Mouse (Mus musculus): ENCODE data around the gene Bhlhb9. TPM values are rescaled to one million over a fixed set of nuclear protein-coding genes. Genes with fewer than 3 reads are reported as not detected.
"Not testable (repeated sequence)": the region's sequence is repeated elsewhere in the genome, so short reads cannot be mapped to it uniquely, and the experiment has no call there.

The Bhlhb9 gene
- polyA plus RNA-seq, 1 experiment, result 0.52 TPM

- Histone ChIP-seq H3K36me3 (ENCODE audit: control insufficient read depth, insufficient read depth, low read length) (no peaks in the 10 kb centered on the region), H3K4me1 (ENCODE audit: control insufficient read depth, insufficient read depth, insufficient read length, low read length) (no peaks in the 10 kb centered on the region), H3K4me3 (ENCODE audit: low read depth, low read length) (no peak overlapping the region), H3K27ac (ENCODE audit: insufficient read depth, low read depth, low read length) (no peak overlapping the region), H3K27me3 (ENCODE audit: control insufficient read depth, insufficient read depth, low read length) (no peaks in the 10 kb centered on the region)
- WGBS, result 83% methylated on average over 3 of the region's 3 CpGs
- TF ChIP-seq POLR2A (IDR thresholded peaks at IDR 0.05; ENCODE audit: low read depth, low read length), result no peak
- TF ChIP-seq CTCF (IDR thresholded peaks at IDR 0.05; ENCODE audit: extremely low read depth, insufficient read length, insufficient replicate concordance, low read depth, low read length), result no peak
Measured at GRCm38 (mm10) chrX:135804149-135804548, 6.8 kb downstream of the Bhlhb9 start.

GRCm38 (mm10) chrX:135805780-135806179 is 8.4 kb downstream of the Bhlhb9 start:
- TF ChIP-seq POLR2A (IDR thresholded peaks at IDR 0.05; ENCODE audit: low read depth, low read length), result no peak
- 9% methylated on average over 1 of the region's 1 CpGs for WGBS

GRCm38 (mm10) chrX:135835896-135836295 is 38.5 kb downstream of the Bhlhb9 start:
- not testable (repeated sequence) for H3K27ac ChIP-seq (ENCODE audit: insufficient read depth, low read depth, low read length); H3K4me1 ChIP-seq (ENCODE audit: control insufficient read depth, insufficient read depth, insufficient read length, low read length); H3K36me3 ChIP-seq (ENCODE audit: control insufficient read depth, insufficient read depth, low read length); H3K4me3 ChIP-seq (ENCODE audit: low read depth, low read length); H3K27me3 ChIP-seq (ENCODE audit: control insufficient read depth, insufficient read depth, low read length)
- WGBS, result 31% methylated on average over 1 of the region's 1 CpGs

More at GRCm38 (mm10) chrX:135805780-135806179, 8.4 kb downstream of the Bhlhb9 start:
- Histone ChIP-seq H3K36me3 (ENCODE audit: control insufficient read depth, insufficient read depth, low read length) (no peaks in the 10 kb centered on the region), H3K27ac (ENCODE audit: insufficient read depth, low read depth, low read length) (no peak overlapping the region), H3K4me1 (ENCODE audit: control insufficient read depth, insufficient read depth, insufficient read length, low read length) (no peaks in the 10 kb centered on the region), H3K27me3 (ENCODE audit: control insufficient read depth, insufficient read depth, low read length) (no peaks in the 10 kb centered on the region), H3K4me3 (ENCODE audit: low read depth, low read length) (no peak overlapping the region)

- 58% methylated on average over 2 of the region's 2 CpGs for WGBS
- H3K27ac ChIP-seq (ENCODE audit: insufficient read depth, low read depth, low read length), result no peak overlapping the region
- no peaks in the 10 kb centered on the region for H3K27me3 ChIP-seq (ENCODE audit: control insufficient read depth, insufficient read depth, low read length)
- H3K36me3 ChIP-seq (ENCODE audit: control insufficient read depth, insufficient read depth, low read length), result no peaks in the 10 kb centered on the region
- TF ChIP-seq CTCF (IDR thresholded peaks at IDR 0.05; ENCODE audit: extremely low read depth, insufficient read length, insufficient replicate concordance, low read depth, low read length) (no peak), POLR2A (IDR thresholded peaks at IDR 0.05; ENCODE audit: low read depth, low read length) (no peak)
- H3K4me1 ChIP-seq (ENCODE audit: control insufficient read depth, insufficient read depth, insufficient read length, low read length), result no peaks in the 10 kb centered on the region
- H3K4me3 ChIP-seq (ENCODE audit: low read depth, low read length), result no peak overlapping the region
Measured at GRCm38 (mm10) chrX:135837896-135838295, 40.5 kb downstream of the Bhlhb9 start.

GRCm38 (mm10) chrX:135838521-135839360 is 41.3 kb downstream of the Bhlhb9 start, which contains the start of gene Gprasp2:
TSS of gene Gprasp2 (plus strand) at chrX:135839034.
- not testable (repeated sequence) for H3K4me1 ChIP-seq (ENCODE audit: control insufficient read depth, insufficient read depth, insufficient read length, low read length); H3K36me3 ChIP-seq (ENCODE audit: control insufficient read depth, insufficient read depth, low read length); H3K27ac ChIP-seq (ENCODE audit: insufficient read depth, low read depth, low read length); H3K27me3 ChIP-seq (ENCODE audit: control insufficient read depth, insufficient read depth, low read length)
- WGBS, result 18% methylated on average over 32 of the region's 32 CpGs
- H3K4me3 ChIP-seq (ENCODE audit: low read depth, low read length), result peak within 1 kb of the TSS; percentile 38

GRCm38 (mm10) chrX:135839397-135840391 is 42.3 kb downstream of the Bhlhb9 start:
- not testable (repeated sequence) for H3K27me3 ChIP-seq (ENCODE audit: control insufficient read depth, insufficient read depth, low read length); H3K36me3 ChIP-seq (ENCODE audit: control insufficient read depth, insufficient read depth, low read length); H3K27ac ChIP-seq (ENCODE audit: insufficient read depth, low read depth, low read length); H3K4me1 ChIP-seq (ENCODE audit: control insufficient read depth, insufficient read depth, insufficient read length, low read length)
- H3K4me3 ChIP-seq (ENCODE audit: low read depth, low read length), result peak overlapping the region; percentile 38
- 14% methylated on average over 16 of the region's 17 CpGs for WGBS

- H3K4me3 ChIP-seq (ENCODE audit: low read depth, low read length); H3K36me3 ChIP-seq (ENCODE audit: control insufficient read depth, insufficient read depth, low read length); H3K27me3 ChIP-seq (ENCODE audit: control insufficient read depth, insufficient read depth, low read length); H3K4me1 ChIP-seq (ENCODE audit: control insufficient read depth, insufficient read depth, insufficient read length, low read length); H3K27ac ChIP-seq (ENCODE audit: insufficient read depth, low read depth, low read length): not testable (repeated sequence)
- 84% methylated on average over 9 of the region's 9 CpGs for WGBS
Measured at GRCm38 (mm10) chrX:135866806-135867205, 69.4 kb downstream of the Bhlhb9 start.

Measured in small intestine, adult 2 months (tissue).